Mouse (Mus musculus) retina, postnatal 1 day (tissue): ENCODE results near the gene Gprin3.

ENCODE experiments used
- DNase-seq: peaks from one replicate; pipeline ENCODE4 v3.0.0-alpha.2; 2012

Gene Gprin3

DNA sequence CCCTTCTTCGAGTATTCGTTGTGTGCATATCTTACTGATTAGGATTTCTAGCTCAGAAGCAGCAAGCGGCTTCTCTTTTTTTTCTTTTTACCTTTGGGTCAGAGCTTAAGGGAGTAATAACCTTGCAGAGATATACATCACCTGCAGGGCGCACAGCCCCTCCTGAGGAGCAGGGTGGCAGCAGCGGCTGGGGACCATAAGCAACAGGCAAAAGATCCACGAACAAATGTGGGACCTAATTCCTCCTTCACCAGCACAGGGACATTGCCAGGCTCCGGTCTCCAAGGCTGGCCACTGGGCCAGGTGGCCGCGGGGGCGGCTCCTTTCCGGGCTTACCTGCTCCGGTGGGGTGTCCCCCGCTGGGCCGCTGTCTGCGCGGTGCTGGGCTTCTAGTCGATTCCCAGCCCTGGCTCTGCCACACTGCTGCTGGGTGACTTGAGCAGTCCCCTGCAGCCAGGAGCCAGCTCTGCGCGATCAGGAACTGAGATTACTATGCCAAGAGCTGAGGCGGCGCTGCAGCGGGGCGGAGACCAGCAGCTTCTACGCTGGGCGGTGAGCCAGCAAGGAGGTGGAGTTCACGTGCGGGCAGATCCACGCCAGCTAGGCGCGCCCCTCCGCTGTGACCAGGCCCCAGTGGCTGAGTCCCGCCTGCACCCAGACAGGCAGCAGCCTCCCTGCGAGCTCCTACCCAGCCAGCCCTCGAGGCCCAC is at the start of gene Gprin3:
Gene Gprin3 (minus strand): TSS at position 471 of the 710 bp plus-strand sequence.
- DNase-seq = peak; percentile 91

DNA sequence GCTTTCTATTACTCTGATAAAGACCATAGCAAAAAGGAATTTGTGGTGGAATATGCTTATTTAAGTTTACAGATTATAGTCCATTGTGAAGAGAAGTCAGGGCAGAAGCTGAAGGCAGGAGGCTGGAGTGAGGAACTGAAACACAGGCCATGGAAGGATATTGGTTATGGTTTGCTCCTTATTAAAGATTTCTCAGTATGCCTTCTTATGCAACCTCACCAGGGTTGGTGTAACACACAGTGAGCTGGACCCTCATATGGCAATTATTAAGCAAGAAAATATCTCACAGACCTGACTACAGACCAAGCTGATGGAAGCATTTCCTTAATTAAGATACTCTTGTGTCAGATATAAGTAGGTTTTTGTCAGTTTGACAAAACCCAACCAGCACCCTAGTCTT is 32.8 kb upstream of the Gprin3 start:
- no peak for DNase-seq

- DNase-seq = peak; percentile 70
Measured at GRCm38 (mm10) chr6:59456116-59456515, 30.0 kb upstream of the Gprin3 start.

DNA sequence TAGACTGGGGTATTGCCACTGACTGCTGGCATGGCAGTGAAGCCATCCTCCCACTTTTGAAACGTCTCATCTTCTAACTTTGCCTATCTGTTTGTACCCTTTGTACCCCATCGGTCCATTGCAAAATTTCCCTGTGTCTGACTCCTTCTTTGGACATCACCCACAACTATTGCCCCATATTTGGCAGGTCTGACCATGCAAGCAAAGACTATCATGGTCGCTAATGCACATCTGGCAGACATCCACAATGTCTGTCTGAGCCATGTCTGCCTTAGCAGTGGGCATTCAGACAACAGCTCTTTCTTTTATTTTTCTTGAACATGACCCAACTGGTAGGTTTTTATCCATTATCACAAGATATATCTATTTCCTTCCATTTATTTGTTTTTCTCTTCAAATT is 25.3 kb upstream of the Gprin3 start:
- no peak for DNase-seq

GRCm38 (mm10) chr6:59445101-59445503 is 19.0 kb upstream of the Gprin3 start:
- DNase-seq = no peak

DNA sequence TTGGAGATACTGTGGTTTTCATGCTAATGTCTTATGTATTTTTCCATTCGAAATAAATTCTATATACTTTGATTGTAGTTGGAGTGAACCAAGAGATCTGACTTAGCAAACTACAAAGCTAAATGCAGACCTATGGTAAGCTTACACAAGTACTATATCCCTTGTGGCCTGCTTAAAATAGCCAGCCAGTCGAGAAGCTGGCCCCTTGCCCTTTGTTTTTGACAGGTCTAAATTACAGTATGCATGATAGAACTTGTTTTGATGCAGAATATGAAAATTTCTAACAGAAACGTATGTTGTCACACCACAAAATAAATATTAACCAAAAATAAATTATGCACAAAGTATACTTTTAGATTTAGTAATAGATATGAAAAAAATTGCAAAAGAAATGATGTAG is 9.8 kb upstream of the Gprin3 start:
- no peak for DNase-seq

GRCm38 (mm10) chr6:59433116-59433515 is 7.0 kb upstream of the Gprin3 start:
- DNase-seq = no peak

- DNase-seq = no peak
Measured at GRCm38 (mm10) chr6:59426534-59426885, 416 bp upstream of the Gprin3 start.

- peak; percentile 19 for DNase-seq
Measured at GRCm38 (mm10) chr6:59424871-59425740, 988 bp downstream of the Gprin3 start.

DNA sequence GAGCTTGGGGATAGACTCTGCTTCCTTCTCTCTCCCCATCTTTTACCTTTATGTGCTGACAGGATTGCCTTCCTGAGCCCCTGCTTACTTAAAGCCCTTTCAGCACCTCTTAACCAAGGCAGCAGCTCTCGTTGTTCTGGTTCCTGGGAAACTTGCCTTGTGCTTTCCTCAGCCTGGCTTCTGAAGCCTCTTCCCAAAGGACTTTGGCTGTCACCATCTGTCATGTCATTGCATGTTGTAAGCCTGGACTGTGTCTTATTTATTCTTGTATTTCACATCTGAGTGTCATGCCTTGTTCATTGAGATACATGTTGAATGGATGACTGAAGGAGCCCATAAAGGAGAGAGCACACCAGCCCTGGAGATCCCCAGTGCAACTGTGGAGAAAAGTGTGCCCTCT is 2.3 kb downstream of the Gprin3 start:
- DNase-seq = peak; percentile 27

DNA sequence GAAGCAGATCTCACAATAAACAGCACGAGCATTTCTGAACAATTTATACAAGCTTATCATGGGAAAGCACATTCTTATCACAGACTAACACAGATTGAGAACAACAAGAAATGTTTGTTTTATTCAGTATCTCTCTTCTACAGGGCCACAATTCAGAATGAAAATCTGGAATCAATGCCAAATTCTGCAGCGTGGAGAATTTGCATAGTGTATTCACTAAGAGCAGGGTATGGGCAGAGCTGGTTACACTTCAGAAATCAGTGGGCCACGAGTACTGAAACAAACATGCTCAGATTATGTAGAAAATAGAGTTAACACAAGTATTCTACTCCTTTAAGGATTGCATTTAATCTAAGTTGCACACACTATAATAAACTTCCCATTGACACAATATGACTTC is 6.8 kb downstream of the Gprin3 start:
- no peak for DNase-seq

DNA sequence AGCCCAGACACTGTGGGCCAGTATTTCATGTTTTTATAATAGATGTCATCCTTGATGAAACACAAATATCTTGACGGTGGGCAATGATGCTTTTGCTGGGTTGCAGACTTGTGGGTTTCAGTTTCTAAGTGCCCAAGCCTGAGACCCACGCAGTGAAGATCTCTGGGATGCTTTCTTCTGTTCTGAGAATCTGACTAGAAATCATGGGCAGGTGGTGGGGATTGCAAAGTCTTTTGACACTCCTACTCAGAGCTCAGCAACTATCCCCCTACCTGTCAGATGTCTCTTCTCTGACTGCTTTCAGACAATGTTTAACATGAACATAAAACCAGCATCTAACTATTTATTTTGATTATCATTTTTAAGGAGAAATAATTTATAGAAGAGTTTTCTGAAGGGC is 7.4 kb downstream of the Gprin3 start:
- DNase-seq = no peak

GRCm38 (mm10) chr6:59414816-59415215 is 11.3 kb downstream of the Gprin3 start:
- no peak for DNase-seq

DNA sequence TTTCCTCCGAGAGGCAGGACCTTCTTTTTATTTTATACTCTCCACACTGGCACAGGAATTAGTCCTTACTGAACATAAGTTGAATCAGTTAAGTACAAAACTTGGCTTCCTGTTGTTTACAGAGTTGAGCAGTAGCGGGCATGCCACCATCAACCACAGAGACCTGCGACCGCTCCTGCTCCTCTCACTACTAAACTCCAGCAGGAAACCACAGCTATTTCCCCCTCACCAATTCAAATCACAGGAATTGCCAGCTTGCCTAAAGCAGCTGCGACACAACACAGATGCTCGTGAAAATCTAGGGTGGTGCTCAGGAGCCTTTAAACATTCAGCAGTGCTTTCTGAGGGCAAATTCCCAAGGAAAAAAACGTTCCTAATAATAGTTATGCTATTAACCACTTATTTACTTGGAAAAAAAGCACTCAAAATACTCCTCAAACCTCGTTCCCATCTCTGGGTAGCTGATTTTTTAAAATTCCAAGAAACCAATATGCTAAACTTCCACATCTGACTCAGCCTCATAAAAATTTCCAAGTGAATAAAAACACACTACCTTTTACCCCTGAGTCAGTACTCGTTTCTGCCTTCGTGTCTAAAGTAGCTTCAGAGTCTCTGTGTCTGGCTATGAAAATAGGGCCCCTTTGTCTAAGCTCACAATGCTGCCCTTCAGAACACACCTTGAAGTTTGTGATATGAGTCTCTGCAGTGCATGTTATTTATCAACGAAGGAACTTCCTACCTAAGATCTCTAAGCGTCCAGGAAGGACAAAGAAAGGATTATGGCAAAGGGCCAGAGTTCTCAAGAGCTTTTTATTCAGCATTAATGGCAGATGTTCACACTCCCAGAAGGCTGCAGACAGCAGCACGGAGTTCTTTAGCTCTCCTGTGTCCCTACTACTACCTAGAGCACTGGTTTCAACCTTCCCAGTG is 13.4 kb downstream of the Gprin3 start:
- peak; percentile 41 for DNase-seq

DNA sequence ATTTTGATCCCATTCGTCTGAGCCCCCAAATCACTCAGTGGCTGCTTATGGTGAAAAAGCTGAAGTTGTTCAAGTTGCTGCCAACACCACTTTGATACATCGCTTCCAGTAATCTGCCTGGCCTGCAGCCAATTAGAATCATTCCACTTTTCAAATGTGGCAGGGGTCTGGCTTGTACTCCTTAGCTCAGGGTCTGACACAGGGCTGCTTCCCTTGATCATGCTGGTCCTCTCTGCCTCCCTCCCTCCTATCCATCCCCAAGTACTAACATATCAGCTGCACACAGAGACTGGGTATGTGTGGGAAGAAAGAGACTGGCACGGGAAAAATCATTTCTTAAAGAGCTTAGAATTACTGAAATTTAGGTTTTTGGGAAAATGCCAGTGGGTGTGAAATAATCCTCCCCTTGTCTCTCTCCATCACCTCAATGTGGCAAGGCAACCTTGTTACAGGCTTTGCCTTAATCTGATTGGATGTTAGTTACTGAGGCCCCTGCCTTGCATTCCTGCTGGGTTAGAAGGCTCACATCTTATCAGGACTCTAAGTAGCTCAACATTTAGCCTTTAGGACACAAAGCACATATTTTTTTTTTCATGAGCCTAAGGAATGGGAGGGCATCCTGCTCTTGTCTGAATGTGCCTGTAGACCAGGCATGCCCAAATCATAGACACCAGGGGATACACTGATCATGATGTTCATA is 16.9 kb downstream of the Gprin3 start:
- no peak for DNase-seq

GRCm38 (mm10) chr6:59407482-59407997 is 18.6 kb downstream of the Gprin3 start:
- DNase-seq = no peak

- DNase-seq = no peak
Measured at GRCm38 (mm10) chr6:59390208-59390607, 35.9 kb downstream of the Gprin3 start.

GRCm38 (mm10) chr6:59365300-59365699 is 60.8 kb downstream of the Gprin3 start:
- no peak for DNase-seq

DNA sequence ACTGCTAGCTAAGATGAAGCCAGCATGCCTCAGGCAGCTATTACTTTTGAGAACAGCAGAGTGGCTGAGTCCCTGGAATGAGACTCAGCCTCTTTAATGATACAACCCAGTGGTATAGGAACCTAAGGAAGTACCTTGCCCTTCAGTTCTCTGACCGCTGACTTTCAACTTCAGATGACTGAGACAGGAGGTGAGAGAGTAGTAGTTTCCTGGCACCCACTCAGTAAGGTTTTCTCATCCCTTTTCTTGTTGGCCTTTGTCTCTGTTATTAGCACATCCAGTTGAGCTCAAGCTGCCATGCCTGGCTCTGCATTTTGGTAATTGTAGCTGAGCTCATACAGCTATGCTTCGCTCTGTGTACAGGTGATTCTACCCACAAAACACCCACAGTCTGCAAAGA is 62.8 kb downstream of the Gprin3 start:
- no peak for DNase-seq

GRCm38 (mm10) chr6:59354943-59355342 is 71.2 kb downstream of the Gprin3 start:
- DNase-seq = no peak

DNA sequence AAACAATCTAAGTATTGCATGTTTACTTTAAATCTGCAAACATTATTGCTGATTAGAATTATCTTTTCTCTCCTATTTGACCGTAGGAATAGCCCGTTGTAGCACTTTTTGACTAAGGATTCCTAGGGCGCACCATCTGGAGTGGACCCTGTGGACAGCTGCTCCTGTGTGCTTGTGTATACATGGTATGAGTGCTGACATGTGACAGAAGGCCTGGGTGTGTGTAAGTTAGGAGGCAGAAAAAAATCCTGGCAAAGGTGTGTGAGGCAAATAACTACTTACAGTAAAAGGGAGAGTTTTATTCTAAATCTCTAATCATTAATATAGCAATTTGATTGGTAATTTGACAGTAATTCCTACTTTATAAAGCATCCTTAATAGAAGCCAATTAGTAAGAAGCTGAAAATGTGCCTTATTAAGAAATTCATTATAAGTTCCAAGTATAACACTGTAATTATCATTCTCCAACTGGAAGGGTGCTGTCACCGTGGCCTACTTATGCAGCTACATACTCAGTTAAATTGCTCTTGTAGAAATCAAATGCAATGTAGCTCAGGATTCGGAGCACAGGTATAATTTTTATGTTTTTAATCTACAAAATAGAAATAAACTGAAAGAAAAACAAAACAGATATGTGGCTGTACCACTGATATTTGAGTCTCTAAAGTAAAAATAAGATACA is 74.8 kb downstream of the Gprin3 start:
- DNase-seq = no peak

DNA sequence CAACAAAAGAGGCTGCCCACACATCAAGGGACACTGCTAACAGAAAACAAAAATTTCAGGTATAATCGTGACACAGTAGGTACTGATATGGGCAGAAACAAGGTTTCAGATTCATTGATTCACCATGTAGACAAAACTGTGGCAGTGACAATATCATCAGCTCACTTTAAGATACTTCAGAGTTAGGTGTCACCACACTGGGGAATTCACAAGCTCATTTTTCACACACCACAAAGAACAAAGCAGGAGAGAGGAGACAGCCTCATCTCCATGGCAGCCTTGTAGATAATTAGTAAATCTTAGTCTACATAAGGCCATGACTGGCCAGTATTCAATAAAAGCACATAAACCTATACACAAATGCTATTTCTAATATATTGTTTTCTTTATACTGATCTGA is 77.4 kb downstream of the Gprin3 start:
- no peak for DNase-seq
